15 mouse cellular contexts compared by ENCODE assay signal in genomic region chr5:151333191-151333594, GRCm38 (mm10).
DNase-seq lines count a peak whose midpoint lies in the region; ATAC-seq and TF ChIP-seq lines count a peak whose summit lies in the region.
"Had no signal": no experiment of that assay in that cellular context is flagged by ENCODE, and none has a peak within 500 bp of the region (broad histone marks: within the 10 kb centered on the region; RNA-seq: fewer than 3 reads in every experiment).

No protein-coding gene starts in this region.

- no peak for TF ChIP-seq RAD21 in MEL (IDR thresholded peaks at IDR 0.05; ENCODE audit: low read depth, low read length)

- DNase-seq in kidney, postnatal 36 days: no peak
- DNase-seq in 3T3-L1 (ENCODE audit: low read depth, low spot score): peak; percentile 78
- peak; percentile 7 for DNase-seq in MEL (ENCODE audit: low read depth, low spot score)
- DNase-seq in left cerebral cortex, adult 2 months (ENCODE audit: extremely low spot score in 1 of 2, low spot score in 2 of 2): no peak
- DNase-seq in urinary bladder, postnatal 4 days (ENCODE audit: low spot score in 2 of 2): no peak
- DNase-seq: cerebellum, postnatal 36 days; gastrocnemius, postnatal 25 days; kidney, adult 18-20 months; liver; right cerebral cortex, postnatal 25 days had no signal

- no peak for TF ChIP-seq CTCF in MEL (IDR thresholded peaks at IDR 0.05 in 2 of 3, conservative IDR thresholded peaks at IDR 0.05 in 1 of 3; ENCODE audit: control insufficient read depth in 1 of 3, insufficient read depth in 1 of 3, low read depth in 2 of 3, low read length in 3 of 3, poor library complexity in 1 of 3, severe bottlenecking in 1 of 3)
- TF ChIP-seq CTCF in left cerebral cortex, adult 2 months (IDR thresholded peaks at IDR 0.05): no peak

- no peaks in the 10 kb centered on the region for H3K79me2 ChIP-seq in MEL (ENCODE audit: control insufficient read depth, insufficient read depth, low read length, poor library complexity)

- no peaks in the 10 kb centered on the region for H3K36me3 ChIP-seq in kidney, embryonic 15.5 days
- no peaks in the 10 kb centered on the region for H3K36me3 ChIP-seq in MEL (ENCODE audit: control insufficient read depth in 1 of 2, insufficient read depth in 2 of 2, low read length in 2 of 2)
- no peaks in the 10 kb centered on the region for H3K36me3 ChIP-seq in intestine, embryonic 16.5 days (ENCODE audit: control insufficient read depth, insufficient read depth, low read length)
- H3K36me3 ChIP-seq: heart, embryonic 13.5 days; hindbrain, embryonic 12.5 days; neural tube, embryonic 12.5 days had no signal

- no peak overlapping the region for H3K9ac ChIP-seq in kidney, embryonic 15.5 days
- no peak overlapping the region for H3K9ac ChIP-seq in MEL (ENCODE audit: control insufficient read depth, low read depth, low read length, poor library complexity, severe bottlenecking)
- H3K9ac ChIP-seq in intestine, embryonic 16.5 days (ENCODE audit: low read depth, low read length): no peak overlapping the region
- H3K9ac ChIP-seq: heart, embryonic 13.5 days; hindbrain, embryonic 12.5 days; neural tube, embryonic 12.5 days had no signal

- H3K4me3 ChIP-seq in kidney, embryonic 15.5 days (replicated peaks): no peak overlapping the region
- no peak overlapping the region for H3K4me3 ChIP-seq in MEL (ENCODE audit: control insufficient read depth in 1 of 2, insufficient read depth in 1 of 2, low read depth in 2 of 2, low read length in 2 of 2)
- H3K4me3 ChIP-seq in intestine, embryonic 16.5 days (ENCODE audit: low read length): no peak overlapping the region
- H3K4me3 ChIP-seq in left cerebral cortex, adult 2 months: no peak overlapping the region
- H3K4me3 ChIP-seq: heart, embryonic 13.5 days; hindbrain, embryonic 12.5 days; neural tube, embryonic 12.5 days had no signal

- no peak overlapping the region for H3K4me2 ChIP-seq in kidney, embryonic 15.5 days
- H3K4me2 ChIP-seq in intestine, embryonic 16.5 days (ENCODE audit: low read depth, low read length): no peak overlapping the region
- H3K4me2 ChIP-seq: heart, embryonic 13.5 days; hindbrain, embryonic 12.5 days; neural tube, embryonic 12.5 days had no signal

- TF ChIP-seq EP300 in MEL (IDR thresholded peaks at IDR 0.05; ENCODE audit: low read depth in 1 of 2, low read length in 2 of 2): no peak

- H3K9me3 ChIP-seq in kidney, embryonic 15.5 days (replicated peaks): no peaks in the 10 kb centered on the region
- H3K9me3 ChIP-seq in MEL (replicated peaks; ENCODE audit: insufficient read depth, low read length): no peaks in the 10 kb centered on the region
- no peaks in the 10 kb centered on the region for H3K9me3 ChIP-seq in intestine, embryonic 16.5 days (ENCODE audit: control insufficient read depth, low read length)
- H3K9me3 ChIP-seq: heart, embryonic 13.5 days; hindbrain, embryonic 12.5 days; neural tube, embryonic 12.5 days had no signal

- TF ChIP-seq POLR2A in MEL (IDR thresholded peaks at IDR 0.05; ENCODE audit: control insufficient read depth in 1 of 2, insufficient read depth in 1 of 2, low read depth in 1 of 2, low read length in 2 of 2, poor library complexity in 1 of 2): no peak

- no peak for ATAC-seq in kidney, embryonic 15.5 days (replicated peaks; ENCODE audit: low FRiP score)
- peak; percentile 81 for ATAC-seq in intestine, embryonic 16.5 days

- H3K4me1 ChIP-seq in kidney, embryonic 15.5 days: no peaks in the 10 kb centered on the region
- no peaks in the 10 kb centered on the region for H3K4me1 ChIP-seq in MEL (ENCODE audit: control insufficient read depth in 1 of 2, insufficient read depth in 2 of 2, low read length in 2 of 2)
- peaks cover 3% of the 10 kb centered on the region; the same call in 1 of the 2 replicates for H3K4me1 ChIP-seq in intestine, embryonic 16.5 days (ENCODE audit: control insufficient read depth, insufficient read depth, low read length)
- H3K4me1 ChIP-seq: heart, embryonic 13.5 days; hindbrain, embryonic 12.5 days; neural tube, embryonic 12.5 days had no signal

- H3K27me3 ChIP-seq in kidney, embryonic 15.5 days: no peaks in the 10 kb centered on the region
- H3K27me3 ChIP-seq in MEL (ENCODE audit: control insufficient read depth in 1 of 2, insufficient read depth in 2 of 2, low read length in 2 of 2): no peaks in the 10 kb centered on the region
- no peaks in the 10 kb centered on the region for H3K27me3 ChIP-seq in intestine, embryonic 16.5 days (replicated peaks; ENCODE audit: control insufficient read depth, insufficient read depth, low read length)
- H3K27me3 ChIP-seq: heart, embryonic 13.5 days; hindbrain, embryonic 12.5 days; neural tube, embryonic 12.5 days had no signal

- intact Hi-C loops in left cerebral cortex, adult 2 months (cut with DNase I): no loop called here

- 0 out of 2 replicates have a peak overlapping the region, but pooled peaks have one; percentile 22 for H3K27ac ChIP-seq in kidney, embryonic 15.5 days
- H3K27ac ChIP-seq in MEL (ENCODE audit: control insufficient read depth, low read depth, low read length): no peak overlapping the region
- no peak overlapping the region for H3K27ac ChIP-seq in intestine, embryonic 16.5 days (ENCODE audit: low read length)
- H3K27ac ChIP-seq in left cerebral cortex, adult 2 months: no peak overlapping the region
- H3K27ac ChIP-seq: hindbrain, embryonic 12.5 days; neural tube, embryonic 12.5 days had no signal

TF ChIP-seq in MEL, 35 proteins besides CTCF, POLR2A, EP300 and RAD21:
- 0 out of 2 replicates have a peak, but pooled peaks have one; percentile 23 for TF ChIP-seq ZNF384 (IDR thresholded peaks at IDR 0.05; ENCODE audit: low read depth, low read length)
- no peak for TF ChIP-seq NRF1 (IDR thresholded peaks at IDR 0.05; ENCODE audit: insufficient read depth, low read depth, low read length, poor library complexity, severe bottlenecking)
- no peak for TF ChIP-seq ETS1 (IDR thresholded peaks at IDR 0.05; ENCODE audit: low read depth, low read length)
- TF ChIP-seq MEF2A (IDR thresholded peaks at IDR 0.05; ENCODE audit: extremely low read depth, insufficient replicate concordance, low read depth, low read length, poor library complexity, severe bottlenecking): no peak
- no peak for TF ChIP-seq SIN3A (IDR thresholded peaks at IDR 0.05; ENCODE audit: low read length)

Comparison
In these comparisons a context has a peak if more than half of its experiments do, and no peak if none do; other contexts are left out.
1. DNase-seq: peak in 3T3-L1 (single experiment) and MEL (single experiment); none in kidney, postnatal 36 days (0 of 2), left cerebral cortex, adult 2 months (0 of 2) and urinary bladder, postnatal 4 days (0 of 2).